Mouse (Mus musculus) embryonic fibroblast, embryonic 13.5 days (primary cell): Measurements from ENCODE around the gene Nsun6. TPM values are rescaled to one million over a fixed set of nuclear protein-coding genes. Genes with fewer than 3 reads are reported as not detected.
A peak's percentile ranks its signal among the peaks of the same experiment; 100 is the strongest.

Source experiments
- H3K27ac ChIP-seq: 2 replicates; pipeline ENCODE4 v1.5.1; 2012; ENCODE audit warnings: low read length, control low read depth, inconsistent platforms; ENCODE audit not compliant: insufficient read depth
- H3K4me1 ChIP-seq: 2 replicates; pipeline ENCODE4 v1.6.1; 2011; ENCODE audit warnings: low read length; ENCODE audit not compliant: control insufficient read depth, insufficient read depth
- H3K4me3 ChIP-seq: 2 replicates; pipeline ENCODE4 v1.5.1; 2011; ENCODE audit warnings: mild to moderate bottlenecking, control low read depth, low read length; ENCODE audit not compliant: insufficient read depth
- CTCF ChIP-seq: IDR thresholded peaks from 2 replicates; pipeline ENCODE4 v1.5.1; 2011; ENCODE audit warnings: mild to moderate bottlenecking, control low read depth, low read length, moderate library complexity, borderline replicate concordance; ENCODE audit not compliant: insufficient read depth
- POLR2A ChIP-seq: IDR thresholded peaks from 2 replicates; pipeline ENCODE4 v1.6.1; 2011; ENCODE audit warnings: low read depth, mild to moderate bottlenecking, control low read depth, low read length, moderate library complexity
- polyA plus RNA-seq: library from polyadenylated mRNA; stranded (reverse); fragments of >200 nt; gene quantifications from 2 replicates; pipeline ENCODE4 v1.2.4, GENCODE M21; 2011; ENCODE audit warnings: low read depth; ENCODE audit not compliant: missing spikeins, insufficient read length

The Nsun6 gene
- 9.5 and 12.6 TPM in 2 replicates for polyA plus RNA-seq

- TF ChIP-seq POLR2A (peak; percentile 97), CTCF (no peak)
- peak within 1 kb of the TSS; percentile 90 for H3K4me3 ChIP-seq
- H3K4me1 ChIP-seq: peaks cover 2% of the 10 kb centered on the region; the same call in 1 of the 2 replicates
- H3K27ac ChIP-seq: peak within 1 kb of the TSS; percentile 65
Measured at GRCm38 (mm10) chr2:15054945-15055637, at the start of gene Nsun6. Gene Nsun6 (minus strand): TSS chr2:15055069.

- no peak overlapping the region for H3K4me3 ChIP-seq
- no peak for TF ChIP-seq POLR2A
- no peak for TF ChIP-seq CTCF
- H3K4me1 ChIP-seq: no peaks in the 10 kb centered on the region
- H3K27ac ChIP-seq: no peak overlapping the region
Measured at GRCm38 (mm10) chr2:15104386-15104785, 49.5 kb upstream of the Nsun6 start.

GRCm38 (mm10) chr2:15096514-15097090 is 41.7 kb upstream of the Nsun6 start:
- TF ChIP-seq CTCF (no peak), POLR2A (no peak)
- no peaks in the 10 kb centered on the region for H3K4me1 ChIP-seq
- no peak overlapping the region for H3K27ac ChIP-seq
- H3K4me3 ChIP-seq: no peak overlapping the region

- TF ChIP-seq CTCF (no peak), POLR2A (no peak)
- H3K27ac ChIP-seq: no peak overlapping the region
- H3K4me3 ChIP-seq: no peak overlapping the region
- no peaks in the 10 kb centered on the region for H3K4me1 ChIP-seq
Measured at GRCm38 (mm10) chr2:15087308-15087707, 32.4 kb upstream of the Nsun6 start.

GRCm38 (mm10) chr2:15083702-15084101 is 28.8 kb upstream of the Nsun6 start:
- TF ChIP-seq CTCF: no peak
- no peak for TF ChIP-seq POLR2A
- Histone ChIP-seq H3K27ac (no peak overlapping the region), H3K4me3 (no peak overlapping the region), H3K4me1 (no peaks in the 10 kb centered on the region)

GRCm38 (mm10) chr2:15067091-15067490 is 12.2 kb upstream of the Nsun6 start:
- no peaks in the 10 kb centered on the region; the same call in 1 of the 2 replicates for H3K4me1 ChIP-seq
- no peak overlapping the region for H3K27ac ChIP-seq
- TF ChIP-seq POLR2A (no peak), CTCF (no peak)
- H3K4me3 ChIP-seq: no peak overlapping the region

- Histone ChIP-seq H3K4me3 (no peak overlapping the region), H3K4me1 (no peaks in the 10 kb centered on the region; the same call in 1 of the 2 replicates), H3K27ac (no peak overlapping the region)
- no peak for TF ChIP-seq CTCF
- no peak for TF ChIP-seq POLR2A
Measured at GRCm38 (mm10) chr2:15065447-15065846, 10.6 kb upstream of the Nsun6 start.

GRCm38 (mm10) chr2:15064380-15065269 is 9.8 kb upstream of the Nsun6 start:
- Histone ChIP-seq H3K4me3 (no peak overlapping the region), H3K27ac (no peak overlapping the region), H3K4me1 (no peaks in the 10 kb centered on the region; the same call in 1 of the 2 replicates)
- no peak for TF ChIP-seq POLR2A
- TF ChIP-seq CTCF: no peak

- H3K27ac ChIP-seq: no peak overlapping the region
- H3K4me3 ChIP-seq: no peak overlapping the region
- H3K4me1 ChIP-seq: no peaks in the 10 kb centered on the region; the same call in 1 of the 2 replicates
- TF ChIP-seq POLR2A (no peak), CTCF (no peak)
Measured at GRCm38 (mm10) chr2:15063815-15064214, 8.9 kb upstream of the Nsun6 start.

- peaks cover 2% of the 10 kb centered on the region for H3K4me1 ChIP-seq
- TF ChIP-seq CTCF: no peak
- no peak overlapping the region for H3K27ac ChIP-seq
- no peak overlapping the region for H3K4me3 ChIP-seq
Measured at GRCm38 (mm10) chr2:15060856-15061255, 6.0 kb upstream of the Nsun6 start.
